Mouse (Mus musculus): ENCODE results near the gene Hkdc1.

Hkdc1 gene

GRCm38 (mm10) chr10:62358827-62359226 is 63.5 kb downstream of the Hkdc1 start:
- no peak for DNase-seq

- DNase-seq = peak; percentile 96
Observed at GRCm38 (mm10) chr10:62356105-62356730, 66.1 kb downstream of the Hkdc1 start.

GRCm38 (mm10) chr10:62345147-62345546 is 77.1 kb downstream of the Hkdc1 start:
- DNase-seq = no peak

GRCm38 (mm10) chr10:62344004-62344752 is 78.1 kb downstream of the Hkdc1 start:
- no peak for DNase-seq

- no peak for DNase-seq
Observed at GRCm38 (mm10) chr10:62342512-62342911, 79.8 kb downstream of the Hkdc1 start.

GRCm38 (mm10) chr10:62341956-62342355 is 80.3 kb downstream of the Hkdc1 start:
- no peak for DNase-seq

- peak; percentile 91 for DNase-seq
Observed at GRCm38 (mm10) chr10:62340991-62341390, 81.3 kb downstream of the Hkdc1 start.

- peak; percentile 100 for DNase-seq
Observed at GRCm38 (mm10) chr10:62340095-62340731, 82.1 kb downstream of the Hkdc1 start.

GRCm38 (mm10) chr10:62339211-62340094 is 82.8 kb downstream of the Hkdc1 start:
- peak; percentile 96 for DNase-seq

GRCm38 (mm10) chr10:62338626-62339025 is 83.7 kb downstream of the Hkdc1 start:
- DNase-seq = peak; percentile 94

GRCm38 (mm10) chr10:62338176-62338575 is 84.1 kb downstream of the Hkdc1 start:
- peak; percentile 90 for DNase-seq

GRCm38 (mm10) chr10:62336601-62337578 is 85.4 kb downstream of the Hkdc1 start:
- peak; percentile 95 for DNase-seq

- no peak for DNase-seq
Observed at GRCm38 (mm10) chr10:62335423-62335776, 86.9 kb downstream of the Hkdc1 start.

- no peak for DNase-seq
Observed at GRCm38 (mm10) chr10:62334686-62335422, 87.4 kb downstream of the Hkdc1 start.

GRCm38 (mm10) chr10:62333269-62333668 is 89.0 kb downstream of the Hkdc1 start:
- no peak for DNase-seq
